Mouse (Mus musculus): ENCODE data around the gene Cnnm4.
"Not testable (repeated sequence)": the region's sequence is repeated elsewhere in the genome, so short reads cannot be mapped to it uniquely, and the experiment has no call there.

The Cnnm4 gene

GRCm38 (mm10) chr1:36519626-36520025 lies 48.2 kb downstream of the Cnnm4 start:
- no peak for DNase-seq

DNA sequence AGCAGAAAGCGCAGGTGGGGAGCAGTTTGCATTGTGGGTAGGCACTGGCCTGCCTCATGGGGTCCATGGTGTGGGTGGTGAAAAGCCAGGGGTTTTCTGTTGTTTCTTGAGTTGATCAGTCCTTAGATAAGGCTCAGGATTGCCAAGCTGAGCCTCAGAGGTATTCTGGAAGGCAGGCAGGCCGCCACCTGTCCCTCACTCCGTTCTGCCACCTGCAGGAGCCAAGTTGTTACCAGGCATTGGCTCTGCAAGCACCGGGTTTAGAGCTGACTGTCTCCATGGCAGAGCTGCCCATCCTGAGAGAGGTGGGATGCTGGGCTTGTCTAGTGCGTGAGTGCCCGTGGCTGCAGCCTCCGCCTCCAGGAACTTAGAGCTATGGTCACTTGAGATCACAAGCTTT lies 50.8 kb downstream of the Cnnm4 start:
- no peak for DNase-seq

- DNase-seq, result no peak
These were observed 52.1 kb downstream of the Cnnm4 start for GRCm38 (mm10) chr1:36523332-36524013.

DNA sequence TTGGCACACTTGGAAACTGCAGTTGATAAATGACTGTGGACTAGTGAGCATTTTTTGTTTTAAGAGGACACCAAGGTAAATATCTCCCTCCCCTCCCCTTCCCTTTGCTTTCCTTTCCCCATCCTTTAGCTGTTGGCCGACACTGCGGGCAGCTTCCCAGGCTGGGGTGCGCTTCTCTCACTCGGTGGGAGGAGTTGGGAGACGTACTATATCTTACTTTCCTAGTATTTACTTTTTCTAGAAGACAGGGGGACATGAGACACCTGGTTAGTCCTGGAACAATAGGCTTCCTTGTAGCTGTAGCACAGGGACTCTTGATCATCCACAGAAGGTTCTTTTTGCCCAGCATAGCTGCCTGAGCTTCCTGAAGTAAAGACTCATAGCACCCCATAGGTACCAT lies 52.6 kb downstream of the Cnnm4 start:
- no peak for DNase-seq

- no peak for DNase-seq
These were observed 54.4 kb downstream of the Cnnm4 start for GRCm38 (mm10) chr1:36525774-36526173.

DNA sequence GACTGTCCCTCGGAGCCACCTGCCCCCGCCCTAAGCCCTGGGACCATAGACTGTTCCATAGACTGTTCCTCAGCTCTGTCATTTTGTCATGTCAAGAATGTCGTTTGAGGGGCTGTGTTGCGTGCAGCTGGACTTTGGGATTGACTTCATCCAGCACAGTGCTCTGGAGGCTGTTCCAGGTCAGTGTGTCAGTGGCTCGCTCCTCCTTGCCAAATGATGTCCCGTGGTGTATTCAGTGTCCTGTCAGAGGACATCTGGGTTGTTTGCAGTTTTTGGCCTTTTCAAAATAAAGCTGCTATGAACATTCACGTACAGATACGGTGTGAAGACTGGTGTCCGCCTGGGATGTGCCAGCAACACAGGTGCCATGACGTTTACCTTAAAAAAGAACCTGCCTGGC lies 55.5 kb downstream of the Cnnm4 start:
- DNase-seq, result no peak

DNA sequence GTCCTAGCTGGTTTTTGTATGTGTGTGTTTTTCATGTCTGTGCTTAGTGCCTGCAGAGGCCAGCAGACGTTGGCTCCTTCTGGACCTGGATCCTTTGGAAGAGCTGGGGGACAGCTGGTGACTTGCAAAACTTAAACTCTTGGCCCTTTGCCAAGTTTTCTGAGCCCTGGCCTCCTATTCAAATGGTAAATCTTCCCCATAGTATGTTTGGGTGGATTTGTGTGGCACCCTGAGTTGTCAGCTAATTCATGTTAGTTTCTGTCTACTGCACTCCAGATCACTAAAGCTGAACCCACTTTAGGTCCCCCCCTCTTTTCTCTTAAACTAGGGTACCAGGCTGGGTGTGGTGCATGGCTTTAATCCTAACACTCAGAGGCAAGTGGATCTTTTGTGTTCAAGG lies 56.9 kb downstream of the Cnnm4 start:
- no peak for DNase-seq

GRCm38 (mm10) chr1:36529274-36529673 lies 57.9 kb downstream of the Cnnm4 start:
- DNase-seq, result no peak

GRCm38 (mm10) chr1:36529875-36530274 lies 58.5 kb downstream of the Cnnm4 start:
- DNase-seq, result no peak

GRCm38 (mm10) chr1:36530485-36530884 lies 59.1 kb downstream of the Cnnm4 start:
- DNase-seq, result no peak

GRCm38 (mm10) chr1:36530962-36531361 lies 59.5 kb downstream of the Cnnm4 start:
- DNase-seq, result no peak

DNA sequence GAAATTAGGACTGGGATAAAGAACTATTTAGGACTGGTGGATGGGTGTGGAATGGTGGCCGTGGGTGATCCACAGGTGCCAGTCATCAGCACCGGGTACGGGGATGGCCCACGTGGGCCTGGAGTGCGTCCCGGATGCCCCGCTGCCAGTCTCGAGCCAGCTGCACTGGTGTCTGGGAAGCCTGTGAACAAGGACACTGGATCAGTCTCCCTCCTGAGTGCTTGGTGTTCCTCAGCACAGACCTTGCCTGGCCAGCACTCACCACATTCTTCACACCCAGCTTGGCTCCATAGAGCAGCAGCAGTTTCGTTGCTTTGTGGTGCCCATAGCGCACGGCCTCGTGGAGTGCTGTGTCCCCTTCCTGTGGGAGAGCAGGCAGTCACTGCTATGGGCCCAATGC lies 60.0 kb downstream of the Cnnm4 start:
- no peak for DNase-seq

GRCm38 (mm10) chr1:36533546-36533945 lies 62.1 kb downstream of the Cnnm4 start:
- no peak for DNase-seq

DNA sequence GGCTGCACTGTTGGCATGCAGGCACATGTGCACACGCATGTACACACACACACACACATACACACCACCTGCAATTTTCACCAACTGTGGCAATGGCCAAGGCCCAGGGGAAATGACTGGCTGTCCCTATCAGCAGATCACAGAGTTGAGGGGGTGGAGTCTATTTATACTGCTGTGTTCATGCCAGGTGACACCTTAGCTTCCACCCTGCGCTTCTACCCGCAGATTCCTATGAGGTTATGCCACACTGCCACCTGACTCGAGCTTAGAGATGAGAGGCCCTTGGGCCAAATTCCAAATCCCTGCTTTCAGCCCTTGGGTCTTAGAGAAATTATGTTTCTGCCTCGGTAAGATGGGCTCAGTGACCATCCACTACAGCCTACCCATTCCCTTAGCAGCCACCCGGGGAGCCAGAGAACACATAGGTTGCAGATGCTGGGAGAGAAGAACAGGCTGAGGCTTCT lies 63.2 kb downstream of the Cnnm4 start:
- DNase-seq, result no peak

- no peak for DNase-seq
These were observed 64.3 kb downstream of the Cnnm4 start for GRCm38 (mm10) chr1:36535477-36536396.

GRCm38 (mm10) chr1:36536397-36536728 lies 64.9 kb downstream of the Cnnm4 start:
- DNase-seq, result no peak

DNA sequence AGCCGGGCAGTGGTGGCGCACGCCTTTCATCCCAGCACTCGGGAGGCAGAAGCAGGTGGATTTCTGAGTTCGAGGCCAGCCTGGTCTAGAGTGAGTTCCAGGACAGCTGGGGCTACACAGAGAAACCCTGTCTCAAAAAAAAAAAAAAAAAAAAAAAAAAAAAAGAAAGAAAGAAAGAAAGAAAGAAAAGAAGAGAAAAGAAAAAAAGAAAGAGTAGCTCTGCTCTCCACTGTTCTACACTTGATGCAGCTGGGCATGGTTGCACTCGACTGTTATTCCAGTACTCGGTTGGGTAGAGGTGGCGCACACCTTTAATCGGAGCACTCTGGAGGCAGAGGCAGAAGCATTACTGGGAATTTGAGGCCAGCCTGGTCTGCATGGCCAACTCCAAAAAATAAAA lies 65.4 kb downstream of the Cnnm4 start, which contains the start of gene Ankrd23:
Gene Ankrd23 (minus strand): TSS at position 101 of the 400 bp plus-strand sequence.
- not testable (repeated sequence) for DNase-seq

- no peak for DNase-seq
These were observed 67.3 kb downstream of the Cnnm4 start for GRCm38 (mm10) chr1:36538727-36539126.

DNA sequence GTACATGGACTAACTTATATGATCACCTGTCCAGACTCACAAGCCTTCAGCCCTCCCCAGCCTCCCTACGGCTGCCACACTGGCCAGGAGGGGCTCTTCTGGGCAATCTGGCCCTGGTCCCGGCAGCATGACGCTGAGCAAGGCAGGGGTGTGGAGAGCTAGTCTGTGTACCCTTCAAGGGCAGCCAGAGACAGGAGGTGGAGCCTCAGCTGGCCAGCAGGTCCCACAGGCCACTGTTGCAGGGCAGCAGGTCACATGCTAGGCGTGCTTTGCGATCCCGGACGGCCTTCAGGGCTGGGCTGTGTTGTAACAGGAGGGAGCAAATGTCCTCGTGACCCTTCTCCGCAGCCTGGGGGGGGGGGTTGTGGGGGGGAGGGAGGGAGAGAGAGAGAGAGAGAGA lies 67.8 kb downstream of the Cnnm4 start, which contains the start of gene Gm42417:
Gene Gm42417 (minus strand): TSS at position 244 of the 400 bp plus-strand sequence.
- DNase-seq, result peak; percentile 85

DNA sequence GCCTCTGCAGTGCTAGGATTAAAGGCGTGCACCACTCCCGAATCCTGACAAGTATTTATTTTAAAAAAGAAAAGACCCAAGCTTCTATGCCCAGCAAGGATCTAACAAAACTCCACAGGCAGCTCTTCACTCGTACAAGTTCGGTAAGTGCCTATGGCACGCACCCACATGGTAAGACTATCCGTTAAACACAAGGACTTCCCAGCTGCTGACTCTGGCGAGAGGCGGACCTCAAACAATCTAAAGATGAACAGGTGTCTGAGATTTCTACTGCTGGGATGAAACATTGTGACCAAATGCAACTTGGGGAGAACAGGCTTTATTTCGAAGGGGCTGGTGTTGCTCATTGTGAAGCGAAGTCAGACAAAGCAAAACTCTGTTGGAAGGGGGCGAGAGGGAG lies 68.7 kb downstream of the Cnnm4 start:
- no peak for DNase-seq

- DNase-seq, result no peak
These were observed 69.4 kb downstream of the Cnnm4 start for GRCm38 (mm10) chr1:36540807-36541206.

DNA sequence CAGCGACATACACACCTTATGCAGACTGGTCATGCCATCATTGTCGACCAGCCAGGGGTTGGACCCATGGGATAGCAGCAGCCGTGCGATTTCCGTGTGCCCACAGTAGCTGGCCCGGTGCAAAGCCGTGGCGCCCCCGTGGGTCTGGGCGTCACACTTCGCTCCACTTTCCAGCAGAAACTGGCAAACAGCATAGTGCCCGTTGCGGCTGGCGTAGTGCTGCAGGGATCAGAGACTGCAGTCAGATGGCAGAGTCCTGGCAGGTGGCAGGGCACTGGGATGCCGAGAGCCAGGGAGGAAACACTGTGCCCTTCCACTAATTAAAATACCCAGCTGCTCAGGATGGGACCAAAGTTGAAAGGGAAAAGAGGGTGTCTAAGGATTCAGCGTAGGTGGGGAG lies 70.4 kb downstream of the Cnnm4 start:
- no peak for DNase-seq

GRCm38 (mm10) chr1:36542925-36543324 lies 71.5 kb downstream of the Cnnm4 start:
- DNase-seq, result no peak

GRCm38 (mm10) chr1:36545382-36545781 lies 74.0 kb downstream of the Cnnm4 start:
- no peak for DNase-seq

All from kidney, adult 18-20 months (tissue).